Mouse (Mus musculus) lung, postnatal 0 days (tissue): ENCODE measurements around the gene Lclat1.

ENCODE experiments used
- CTCF ChIP-seq: IDR thresholded peaks from 2 replicates; pipeline ENCODE4 v1.5.1; 2016; ENCODE audit warnings: antibody characterized with exemption, mild to moderate bottlenecking
- EP300 ChIP-seq: IDR thresholded peaks from 2 replicates; pipeline ENCODE4 v1.6.1; 2016; ENCODE audit warnings: antibody characterized with exemption, mild to moderate bottlenecking, control low read depth

DNA sequence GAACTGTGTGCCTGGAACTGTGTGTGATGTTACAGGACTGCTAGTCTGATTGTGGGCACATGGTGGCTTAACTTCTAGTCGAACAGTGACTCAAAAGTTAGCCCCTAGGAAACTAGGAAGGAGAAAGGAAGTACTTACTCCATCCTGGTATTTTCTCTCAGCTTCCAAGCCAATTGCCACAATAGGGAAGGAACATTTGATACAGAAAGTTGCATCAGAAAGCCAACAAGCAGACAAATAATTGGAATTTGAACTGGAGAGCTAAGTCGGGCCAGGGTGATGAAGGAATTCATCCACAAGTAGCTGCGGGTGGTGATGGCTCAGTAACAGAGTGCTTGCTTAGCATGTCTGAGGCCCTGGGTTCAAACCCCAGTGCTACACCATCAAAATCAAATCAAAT lies 30.1 kb upstream of the Lclat1 start:
- TF ChIP-seq EP300 (no peak), CTCF (no peak)
